Mouse (Mus musculus) bone marrow, adult 2 months (tissue): ENCODE measurements around the gene Snx20.

Experiments
- CTCF ChIP-seq: fragments of 200-500 bp; IDR thresholded peaks from 2 replicates; pipeline ENCODE4 v1.5.1; 2011; ENCODE audit warnings: low read length, control low read depth; ENCODE audit not compliant: control insufficient read depth, insufficient read depth
- POLR2A ChIP-seq: fragments of 200-500 bp; IDR thresholded peaks from 2 replicates; pipeline ENCODE4 v1.6.1; 2011; ENCODE audit warnings: low read depth, mild to moderate bottlenecking, control low read depth, low read length, borderline replicate concordance; ENCODE audit not compliant: control insufficient read depth

DNA sequence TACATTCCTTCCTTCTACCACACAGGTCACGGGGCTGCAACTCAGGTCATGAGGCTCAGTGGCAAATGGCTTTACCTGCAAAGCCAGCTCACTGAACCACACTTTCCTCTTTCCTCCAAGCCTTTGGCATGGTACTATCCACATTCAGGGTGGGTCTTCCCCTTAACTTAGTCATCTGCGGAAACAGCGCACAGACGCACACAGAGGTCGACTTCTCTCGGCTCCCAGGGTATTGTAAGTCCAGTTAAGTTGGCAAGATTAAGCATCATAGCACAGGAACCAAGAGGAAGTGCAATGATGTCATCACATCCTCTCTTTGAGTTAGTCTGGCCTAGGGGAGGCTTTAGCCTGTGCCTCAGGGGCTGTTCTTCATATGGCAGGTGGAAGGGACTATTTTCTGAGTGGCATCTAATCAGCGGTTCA is 2.6 kb downstream of the Snx20 start:
- no peak for TF ChIP-seq CTCF
- no peak for TF ChIP-seq POLR2A
